Mouse (Mus musculus) heart, postnatal 10 days (tissue): ENCODE results near the gene Igfbp6. TPM values are rescaled to one million over a fixed set of nuclear protein-coding genes. Genes with fewer than 3 reads are reported as not detected.
A peak's percentile ranks its signal among the peaks of the same experiment; 100 is the strongest.
"Not testable (repeated sequence)": the region's sequence is repeated elsewhere in the genome, so short reads cannot be mapped to it uniquely, and the experiment has no call there.

Source experiments
- DNase-seq, 2 experiments: peaks; one replicate each; pipeline ENCODE4 v3.0.0; 2021
- intact Hi-C: fragments of 180-260 bp; cut with DNase I; formaldehyde crosslinking; loops from one replicate; pipeline ENCODE4 v1.15.1; 2025
- total RNA-seq, 2 experiments: library from RNA; stranded (reverse); gene quantifications; 2 replicates each; pipeline ENCODE4 v1.2.3; 2021

The Igfbp6 gene
- total RNA-seq, 2 experiments from 2014 or later: 24.8 to 30.5 TPM

GRCm38 (mm10) chr15:102133314-102133713 lies 10.8 kb upstream of the Igfbp6 start:
- intact Hi-C loops: no loop called here
- no peak for DNase-seq

GRCm38 (mm10) chr15:102134709-102135108 lies 9.5 kb upstream of the Igfbp6 start:
- intact Hi-C loops: no loop called here
- no peak for DNase-seq

GRCm38 (mm10) chr15:102135522-102136128 lies 8.5 kb upstream of the Igfbp6 start:
- no peak for DNase-seq
- intact Hi-C loops: no loop called here

GRCm38 (mm10) chr15:102136129-102136758 lies 7.9 kb upstream of the Igfbp6 start, which contains the start of gene Spryd3:
Spryd3 (minus strand) TSS chr15:102136234.
- intact Hi-C loops: no loop called here
- DNase-seq: peak; percentile 99

GRCm38 (mm10) chr15:102141120-102141519 lies 3.0 kb upstream of the Igfbp6 start:
- no peak for DNase-seq
- intact Hi-C loops: no loop called here

- intact Hi-C loops: no loop called here
- peak; percentile 54 to 59 for DNase-seq
Observed at GRCm38 (mm10) chr15:102142914-102143912, 949 bp upstream of the Igfbp6 start.

- DNase-seq: no peak
- intact Hi-C loops: loop anchor here (5.0 kb wide), 1 partner anchor 37 kb away; no protein-coding TSS in a partner anchor
Observed at GRCm38 (mm10) chr15:102144726-102145125, 564 bp downstream of the Igfbp6 start.

GRCm38 (mm10) chr15:102145330-102145729 lies 1.2 kb downstream of the Igfbp6 start:
- intact Hi-C loops: loop anchor here (5.0 kb wide), 1 partner anchor 38 kb away; no protein-coding TSS in a partner anchor
- DNase-seq: peak; percentile 21 to 41

- intact Hi-C loops: loop anchor here (5.0 kb wide), 1 partner anchor 39 kb away; no protein-coding TSS in a partner anchor
- no peak for DNase-seq
Observed at GRCm38 (mm10) chr15:102146089-102146488, 1.9 kb downstream of the Igfbp6 start.

- intact Hi-C loops: loop anchor here (1.0 to 5.0 kb wide), 2 partner anchors 30 to 40 kb away; no protein-coding TSS in a partner anchor
- peak; percentile 59 to 80 for DNase-seq
Observed at GRCm38 (mm10) chr15:102146882-102147281, 2.7 kb downstream of the Igfbp6 start.

GRCm38 (mm10) chr15:102147674-102148402 lies 3.7 kb downstream of the Igfbp6 start:
- no peak for DNase-seq
- intact Hi-C loops: loop anchor here (1.0 to 5.0 kb wide), 2 partner anchors 31 to 41 kb away; no protein-coding TSS in a partner anchor

GRCm38 (mm10) chr15:102149561-102149960 lies 5.4 kb downstream of the Igfbp6 start:
- DNase-seq: no peak
- intact Hi-C loops: loop anchor here (5.0 kb wide), 1 partner anchor 42 kb away; no protein-coding TSS in a partner anchor

- intact Hi-C loops: no loop called here
- peak; percentile 29 to 52 for DNase-seq
Observed at GRCm38 (mm10) chr15:102150301-102151135, 6.4 kb downstream of the Igfbp6 start, which contains the start of gene Soat2. Soat2 (plus strand) TSS chr15:102150526.

- no peak for DNase-seq
- intact Hi-C loops: no loop called here
Observed at GRCm38 (mm10) chr15:102152646-102153045, 8.5 kb downstream of the Igfbp6 start.

GRCm38 (mm10) chr15:102155006-102155405 lies 10.8 kb downstream of the Igfbp6 start:
- intact Hi-C loops: loop anchor here (5.0 kb wide), 1 partner anchor 67 kb away; no protein-coding TSS in a partner anchor

GRCm38 (mm10) chr15:102156836-102157235 lies 12.7 kb downstream of the Igfbp6 start:
- DNase-seq: no peak

More at GRCm38 (mm10) chr15:102155006-102155405, 10.8 kb downstream of the Igfbp6 start:
- not testable (repeated sequence) for DNase-seq

GRCm38 (mm10) chr15:102160415-102161060 lies 16.4 kb downstream of the Igfbp6 start:
- intact Hi-C loops: no loop called here
- DNase-seq: no peak

More at GRCm38 (mm10) chr15:102156836-102157235, 12.7 kb downstream of the Igfbp6 start:
- intact Hi-C loops: loop anchor here (5.0 kb wide), 1 partner anchor 65 kb away; no protein-coding TSS in a partner anchor
